Comparison of ENCODE assay signal across 15 mouse cellular contexts in the genomic region with DNA sequence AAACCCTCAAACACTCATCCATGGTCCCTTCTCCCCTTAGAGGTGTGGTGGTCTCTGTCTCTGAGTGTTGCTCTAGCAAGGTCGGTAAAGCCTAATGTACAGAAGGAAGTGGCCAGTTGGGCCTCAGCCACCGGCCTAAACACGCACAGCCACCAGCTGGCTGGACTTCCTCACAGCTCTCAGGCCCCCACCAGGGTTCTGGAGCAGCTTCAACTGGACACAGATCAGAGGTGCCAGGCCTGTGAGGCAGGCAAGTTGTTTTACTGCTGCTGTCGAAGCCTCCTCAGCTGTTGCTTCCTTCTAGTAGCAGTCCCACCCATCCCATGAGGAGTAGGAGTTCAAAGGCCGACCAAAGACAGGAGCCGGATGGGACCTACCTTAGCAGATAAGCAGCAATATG. TPM values are rescaled to one million over a fixed set of nuclear protein-coding genes. Genes with fewer than 3 reads are reported as not detected.
A peak's percentile ranks its signal among the peaks of the same experiment; 100 is the strongest.
DNase-seq lines count a peak whose midpoint lies in the region; ATAC-seq and TF ChIP-seq lines count a peak whose summit lies in the region.
"Had no signal": no experiment of that assay in that cellular context is flagged by ENCODE, and none has a peak within 500 bp of the region (broad histone marks: within the 10 kb centered on the region; RNA-seq: fewer than 3 reads in every experiment).

No protein-coding gene starts in this region.

- no peaks in the 10 kb centered on the region for H3K36me3 ChIP-seq in intestine, postnatal 0 days (ENCODE audit: control insufficient read depth, insufficient read depth)
- H3K36me3 ChIP-seq in myocyte (ENCODE audit: control insufficient read depth, insufficient read depth): no peaks in the 10 kb centered on the region
- H3K36me3 ChIP-seq: midbrain, embryonic 12.5 days had no signal

- H3K4me2 ChIP-seq in intestine, postnatal 0 days (replicated peaks; ENCODE audit: low read depth): no peak overlapping the region
- H3K4me2 ChIP-seq in myocyte (ENCODE audit: low read depth): no peak overlapping the region
- H3K4me2 ChIP-seq: midbrain, embryonic 12.5 days had no signal

- no peak overlapping the region for H3K9ac ChIP-seq in intestine, postnatal 0 days (ENCODE audit: low read depth, low read length)
- H3K9ac ChIP-seq: liver, embryonic 14.5 days; midbrain, embryonic 12.5 days had no signal

- TF ChIP-seq POLR2A in myocyte (IDR thresholded peaks at IDR 0.05; ENCODE audit: insufficient read length, low read depth): no peak

- H3K4me3 ChIP-seq in layer of hippocampus, adult 2 months: no peak overlapping the region
- H3K4me3 ChIP-seq in intestine, postnatal 0 days (ENCODE audit: low read depth, low read length): no peak overlapping the region
- no peak overlapping the region for H3K4me3 ChIP-seq in myocyte
- H3K4me3 ChIP-seq: midbrain, embryonic 12.5 days had no signal

- H3K4me1 ChIP-seq in intestine, postnatal 0 days (replicated peaks; ENCODE audit: control insufficient read depth, insufficient read depth, low read length): peaks cover 24% of the 10 kb centered on the region

- peak; percentile 24; the same call in 1 of the 2 replicates for ATAC-seq in intestine, postnatal 0 days
- ATAC-seq: forebrain, embryonic 16.5 days; inflammation-experienced regulatory T-cells, adult 6 months had no signal

- H3K27ac ChIP-seq in layer of hippocampus, adult 2 months: peak overlapping the region; percentile 66; the same call in 1 of the 2 replicates
- peak overlapping the region; percentile 67 for H3K27ac ChIP-seq in intestine, postnatal 0 days (ENCODE audit: low read depth, low read length)
- H3K27ac ChIP-seq: liver, embryonic 14.5 days; midbrain, embryonic 12.5 days had no signal

- H3K9me3 ChIP-seq in intestine, postnatal 0 days (ENCODE audit: control insufficient read depth): no peaks in the 10 kb centered on the region
- H3K9me3 ChIP-seq: midbrain, embryonic 12.5 days had no signal

- TF ChIP-seq CTCF in layer of hippocampus, adult 2 months (conservative IDR thresholded peaks at IDR 0.05): no peak
- TF ChIP-seq CTCF in intestine, postnatal 0 days (IDR thresholded peaks at IDR 0.05; ENCODE audit: low read depth): no peak

- WGBS in intestine, postnatal 0 days: 43% methylated on average over 6 of the region's 6 CpGs

- no peaks in the 10 kb centered on the region for H3K27me3 ChIP-seq in intestine, postnatal 0 days (replicated peaks; ENCODE audit: control insufficient read depth, insufficient read depth, low read length)
- no peaks in the 10 kb centered on the region for H3K27me3 ChIP-seq in myocyte (ENCODE audit: control insufficient read depth, insufficient read depth, insufficient read length)
- H3K27me3 ChIP-seq: midbrain, embryonic 12.5 days had no signal

- no peaks in the 10 kb centered on the region for H3K79me2 ChIP-seq in myocyte (ENCODE audit: control insufficient read depth, insufficient read depth)

- DNase-seq in layer of hippocampus, adult 2 months (ENCODE audit: low spot score in 2 of 2): no peak
- no peak for DNase-seq in layer of hippocampus, adult 11-12 months (ENCODE audit: low spot score)
- DNase-seq in cerebellum, adult 8-10 months: peak; percentile 83
- DNase-seq in spleen, postnatal 4 days (ENCODE audit: low spot score in 2 of 2): no peak
- DNase-seq in thymus, postnatal 25 days: no peak
- no peak for DNase-seq in left cerebral cortex, postnatal 36 days (ENCODE audit: low spot score in 2 of 2)
- DNase-seq: heart, postnatal 14 days; kidney, postnatal 36 days; thymus, postnatal 36 days had no signal

- intact Hi-C loops in left cerebral cortex, postnatal 36 days (cut with DNase I): no loop called here

- H3ac ChIP-seq in myocyte (ENCODE audit: control insufficient read depth, insufficient read length): no peak overlapping the region

TF ChIP-seq in myocyte, 11 proteins besides CTCF, POLR2A, EP300 and RAD21:
- no peak for TF ChIP-seq SRF (IDR thresholded peaks at IDR 0.05; ENCODE audit: control insufficient read depth, insufficient read length, low read depth)
- no peak for TF ChIP-seq TCF12 (IDR thresholded peaks at IDR 0.05; ENCODE audit: insufficient read depth, poor library complexity, severe bottlenecking)
- TF ChIP-seq REST (IDR thresholded peaks at IDR 0.05; ENCODE audit: insufficient read depth, insufficient read length): no peak
- peak in 2 of 3 experiments; percentile 4 to 55 for TF ChIP-seq MYOD1 (IDR thresholded peaks at IDR 0.05; ENCODE audit: control insufficient read depth in 1 of 3, insufficient read length in 2 of 3, low read depth in 2 of 3)
- no peak for TF ChIP-seq POLR2AphosphoS2 (IDR thresholded peaks at IDR 0.05; ENCODE audit: insufficient read length, low read depth)
- TF ChIP-seq MAX (IDR thresholded peaks at IDR 0.05; ENCODE audit: low read depth): no peak
- peak in 2 of 3 experiments; percentile 8 to 52 for TF ChIP-seq MYOG (IDR thresholded peaks at IDR 0.05; ENCODE audit: control insufficient read depth in 1 of 3, insufficient read depth in 1 of 3, insufficient read length in 2 of 3, low read depth in 2 of 3)
- TF ChIP-seq TCF3 (IDR thresholded peaks at IDR 0.05; ENCODE audit: insufficient read length, low read depth): no peak
TF ChIP-seq in myocyte: peak in this region for 2.

RNA-seq across cellular contexts. Expression of a gene that starts 6.4 kb away (rescaled TPM):
- total RNA-seq in layer of hippocampus, adult 2 months (2021): 100 to 1,000 TPM; 538 TPM
- polyA plus RNA-seq in intestine, postnatal 0 days (2015; fragmentation: Nextera tagmentation; extraction: Ambion mirVana): 888 and 937 TPM in 2 replicates
- polyA plus RNA-seq in myocyte (2012; fragmentation: generic; extraction: Trizol): 1,268 TPM
- 100 to 1,000 TPM; 593 to 646 TPM for total RNA-seq in left cerebral cortex, postnatal 36 days (2021)

RNA-seq across cellular contexts. Expression of a gene that starts 9.1 kb away (rescaled TPM):
- 1 to 10 TPM; 3.3 to 4.0 TPM for total RNA-seq in layer of hippocampus, adult 2 months (2021)
- 0.16 and 0.26 TPM in 2 replicates for polyA plus RNA-seq in intestine, postnatal 0 days (2015; fragmentation: Nextera tagmentation; extraction: Ambion mirVana)
- polyA plus RNA-seq in myocyte (2012; fragmentation: generic; extraction: Trizol): 0.71 TPM
- 1 to 10 TPM; 1.8 to 2.0 TPM for total RNA-seq in left cerebral cortex, postnatal 36 days (2021)

RNA-seq across cellular contexts. Expression of a gene that starts 15.9 kb away (rescaled TPM):
- total RNA-seq in layer of hippocampus, adult 2 months (2021): 10 to 100 TPM; 73.1 to 79.8 TPM
- polyA plus RNA-seq in intestine, postnatal 0 days (2015; fragmentation: Nextera tagmentation; extraction: Ambion mirVana): 88.0 and 89.6 TPM in 2 replicates
- 299 TPM for polyA plus RNA-seq in myocyte (2012; fragmentation: generic; extraction: Trizol)
- 10 to 100 TPM; 76.2 to 90.0 TPM for total RNA-seq in left cerebral cortex, postnatal 36 days (2021)

RNA-seq across cellular contexts. Expression of a gene that starts 18.5 kb away (rescaled TPM):
- total RNA-seq in layer of hippocampus, adult 2 months (2021): 100 to 1,000 TPM; 118 TPM
- polyA plus RNA-seq in intestine, postnatal 0 days (2015; fragmentation: Nextera tagmentation; extraction: Ambion mirVana): 0.38 and 0.43 TPM in 2 replicates
- polyA plus RNA-seq in myocyte (2012; fragmentation: generic; extraction: Trizol): 0.35 TPM
- 100 to 1,000 TPM; 128 to 152 TPM for total RNA-seq in left cerebral cortex, postnatal 36 days (2021)
- polyA plus RNA-seq: inflammation-experienced regulatory T-cells, adult 6 months had no signal

RNA-seq across cellular contexts. Expression of a gene that starts 28.7 kb away (rescaled TPM):
- 10 to 100 TPM; 67.8 to 73.5 TPM for total RNA-seq in layer of hippocampus, adult 2 months (2021)
- 47.6 and 48.5 TPM in 2 replicates for polyA plus RNA-seq in intestine, postnatal 0 days (2015; fragmentation: Nextera tagmentation; extraction: Ambion mirVana)
- 80.2 TPM for polyA plus RNA-seq in myocyte (2012; fragmentation: generic; extraction: Trizol)
- 10 to 100 TPM; 71.4 to 91.6 TPM for total RNA-seq in left cerebral cortex, postnatal 36 days (2021)
